Mouse (Mus musculus): ENCODE data around the gene Epha1. TPM values are rescaled to one million over a fixed set of nuclear protein-coding genes. Genes with fewer than 3 reads are reported as not detected.

Gene Epha1
- polyA plus RNA-seq, 1 experiment from 2014 or later, result 1.4 TPM

GRCm38 (mm10) chr6:42370630-42371363, 2.3 kb downstream of the Epha1 start:
- DNase-seq (ENCODE audit: low spot score) (no peak), ATAC-seq (replicated peaks; ENCODE audit: low FRiP score) (no peak)
- Histone ChIP-seq H3K27me3 (replicated peaks; ENCODE audit: control insufficient read depth, insufficient read depth, low read length) (no peaks in the 10 kb centered on the region), H3K9me3 (ENCODE audit: control insufficient read depth, low read length) (no peaks in the 10 kb centered on the region), H3K4me2 (no peak overlapping the region), H3K36me3 (ENCODE audit: control insufficient read depth, insufficient read depth, low read length) (no peaks in the 10 kb centered on the region), H3K4me1 (replicated peaks; ENCODE audit: control insufficient read depth, insufficient read depth, low read length) (no peaks in the 10 kb centered on the region), H3K4me3 (ENCODE audit: low read depth, low read length) (no peak overlapping the region), H3K9ac (ENCODE audit: low read depth, low read length) (no peak overlapping the region), H3K27ac (ENCODE audit: low read depth, low read length) (no peak overlapping the region)
- WGBS, result 50% methylated on average over 4 of the region's 4 CpGs

GRCm38 (mm10) chr6:42369870-42370269, 3.2 kb downstream of the Epha1 start:
- Histone ChIP-seq H3K9ac (ENCODE audit: low read depth, low read length) (no peak overlapping the region), H3K27me3 (replicated peaks; ENCODE audit: control insufficient read depth, insufficient read depth, low read length) (no peaks in the 10 kb centered on the region), H3K9me3 (ENCODE audit: control insufficient read depth, low read length) (no peaks in the 10 kb centered on the region), H3K4me2 (no peak overlapping the region), H3K4me1 (replicated peaks; ENCODE audit: control insufficient read depth, insufficient read depth, low read length) (no peaks in the 10 kb centered on the region), H3K36me3 (ENCODE audit: control insufficient read depth, insufficient read depth, low read length) (no peaks in the 10 kb centered on the region), H3K4me3 (ENCODE audit: low read depth, low read length) (no peak overlapping the region), H3K27ac (ENCODE audit: low read depth, low read length) (no peak overlapping the region)
- WGBS, result 31% methylated on average over 3 of the region's 3 CpGs
- no peak for DNase-seq (ENCODE audit: low spot score)
- no peak for ATAC-seq (replicated peaks; ENCODE audit: low FRiP score)

GRCm38 (mm10) chr6:42365215-42365614, 7.9 kb downstream of the Epha1 start:
- DNase-seq (ENCODE audit: low spot score) (no peak), ATAC-seq (replicated peaks; ENCODE audit: low FRiP score) (no peak)
- H3K36me3 ChIP-seq (ENCODE audit: control insufficient read depth, insufficient read depth, low read length), result 0 out of 2 replicates have a peak, but pooled peaks cover 3% of the 10 kb centered on the region
- H3K4me1 ChIP-seq (replicated peaks; ENCODE audit: control insufficient read depth, insufficient read depth, low read length), result peaks cover 6% of the 10 kb centered on the region; the same call in 1 of the 2 replicates
- no peaks in the 10 kb centered on the region for H3K27me3 ChIP-seq (replicated peaks; ENCODE audit: control insufficient read depth, insufficient read depth, low read length)
- H3K27ac ChIP-seq (ENCODE audit: low read depth, low read length), result no peak overlapping the region
- no peak overlapping the region for H3K9ac ChIP-seq (ENCODE audit: low read depth, low read length)
- H3K4me3 ChIP-seq (ENCODE audit: low read depth, low read length), result no peak overlapping the region
- H3K4me2 ChIP-seq, result no peak overlapping the region
- H3K9me3 ChIP-seq (ENCODE audit: control insufficient read depth, low read length), result no peaks in the 10 kb centered on the region
- 82% methylated on average over 6 of the region's 6 CpGs for WGBS

GRCm38 (mm10) chr6:42364607-42365006, 8.5 kb downstream of the Epha1 start:
- no peak overlapping the region for H3K9ac ChIP-seq (ENCODE audit: low read depth, low read length)
- 87% methylated on average over 15 of the region's 15 CpGs for WGBS
- DNase-seq (ENCODE audit: low spot score) (no peak), ATAC-seq (replicated peaks; ENCODE audit: low FRiP score) (no peak)
- H3K9me3 ChIP-seq (ENCODE audit: control insufficient read depth, low read length), result no peaks in the 10 kb centered on the region
- H3K4me1 ChIP-seq (replicated peaks; ENCODE audit: control insufficient read depth, insufficient read depth, low read length), result peaks cover 6% of the 10 kb centered on the region; the same call in 1 of the 2 replicates
- H3K4me2 ChIP-seq, result no peak overlapping the region
- H3K36me3 ChIP-seq (ENCODE audit: control insufficient read depth, insufficient read depth, low read length), result 0 out of 2 replicates have a peak, but pooled peaks cover 3% of the 10 kb centered on the region
- H3K27me3 ChIP-seq (replicated peaks; ENCODE audit: control insufficient read depth, insufficient read depth, low read length), result no peaks in the 10 kb centered on the region
- H3K27ac ChIP-seq (ENCODE audit: low read depth, low read length), result no peak overlapping the region
- no peak overlapping the region for H3K4me3 ChIP-seq (ENCODE audit: low read depth, low read length)

GRCm38 (mm10) chr6:42364066-42364465, 9.0 kb downstream of the Epha1 start:
- Histone ChIP-seq H3K4me1 (replicated peaks; ENCODE audit: control insufficient read depth, insufficient read depth, low read length) (peaks cover 6% of the 10 kb centered on the region; the same call in 1 of the 2 replicates), H3K27me3 (replicated peaks; ENCODE audit: control insufficient read depth, insufficient read depth, low read length) (no peaks in the 10 kb centered on the region), H3K9me3 (ENCODE audit: control insufficient read depth, low read length) (no peaks in the 10 kb centered on the region), H3K4me2 (no peak overlapping the region), H3K27ac (ENCODE audit: low read depth, low read length) (no peak overlapping the region), H3K9ac (ENCODE audit: low read depth, low read length) (no peak overlapping the region), H3K36me3 (ENCODE audit: control insufficient read depth, insufficient read depth, low read length) (0 out of 2 replicates have a peak, but pooled peaks cover 3% of the 10 kb centered on the region), H3K4me3 (ENCODE audit: low read depth, low read length) (no peak overlapping the region)
- no peak for ATAC-seq (replicated peaks; ENCODE audit: low FRiP score)
- no peak for DNase-seq (ENCODE audit: low spot score)
- WGBS, result 73% methylated on average over 4 of the region's 4 CpGs

- no peaks in the 10 kb centered on the region for H3K9me3 ChIP-seq (ENCODE audit: control insufficient read depth, low read length)
- peaks cover 5% of the 10 kb centered on the region; the same call in 1 of the 2 replicates for H3K36me3 ChIP-seq (ENCODE audit: control insufficient read depth, insufficient read depth, low read length)
- no peak overlapping the region for H3K4me2 ChIP-seq
- no peak for ATAC-seq (replicated peaks; ENCODE audit: low FRiP score)
- no peak for DNase-seq (ENCODE audit: low spot score)
- 38% methylated on average over 3 of the region's 3 CpGs for WGBS
- no peak overlapping the region for H3K4me3 ChIP-seq (ENCODE audit: low read depth, low read length)
- peaks cover 8% of the 10 kb centered on the region; the same call in 1 of the 2 replicates for H3K4me1 ChIP-seq (replicated peaks; ENCODE audit: control insufficient read depth, insufficient read depth, low read length)
- no peak overlapping the region for H3K27ac ChIP-seq (ENCODE audit: low read depth, low read length)
- no peaks in the 10 kb centered on the region for H3K27me3 ChIP-seq (replicated peaks; ENCODE audit: control insufficient read depth, insufficient read depth, low read length)
- no peak overlapping the region for H3K9ac ChIP-seq (ENCODE audit: low read depth, low read length)
Observed at GRCm38 (mm10) chr6:42362974-42363373, 10.1 kb downstream of the Epha1 start.

- peak; percentile 33; the same call in 1 of the 2 replicates for ATAC-seq (replicated peaks; ENCODE audit: low FRiP score)
- Histone ChIP-seq H3K4me1 (replicated peaks; ENCODE audit: control insufficient read depth, insufficient read depth, low read length) (peaks cover 10% of the 10 kb centered on the region; the same call in 1 of the 2 replicates), H3K27me3 (replicated peaks; ENCODE audit: control insufficient read depth, insufficient read depth, low read length) (no peaks in the 10 kb centered on the region), H3K27ac (ENCODE audit: low read depth, low read length) (no peak overlapping the region), H3K9me3 (ENCODE audit: control insufficient read depth, low read length) (no peaks in the 10 kb centered on the region), H3K4me3 (ENCODE audit: low read depth, low read length) (no peak overlapping the region), H3K36me3 (ENCODE audit: control insufficient read depth, insufficient read depth, low read length) (peaks cover 8% of the 10 kb centered on the region; the same call in 1 of the 2 replicates), H3K4me2 (no peak overlapping the region), H3K9ac (ENCODE audit: low read depth, low read length) (no peak overlapping the region)
- no peak for DNase-seq (ENCODE audit: low spot score)
- 78% methylated on average over 1 of the region's 1 CpGs for WGBS
Observed at GRCm38 (mm10) chr6:42362497-42362896, 10.6 kb downstream of the Epha1 start.

- no peak overlapping the region for H3K9ac ChIP-seq (ENCODE audit: low read depth, low read length)
- no peak overlapping the region for H3K27ac ChIP-seq (ENCODE audit: low read depth, low read length)
- no peak for DNase-seq (ENCODE audit: low spot score)
Observed at GRCm38 (mm10) chr6:42362074-42362473, 11.0 kb downstream of the Epha1 start.

More at GRCm38 (mm10) chr6:42362074-42362473, 11.0 kb downstream of the Epha1 start:
- no peak overlapping the region for H3K4me2 ChIP-seq
- no peaks in the 10 kb centered on the region for H3K27me3 ChIP-seq (replicated peaks; ENCODE audit: control insufficient read depth, insufficient read depth, low read length)
- peaks cover 10% of the 10 kb centered on the region; the same call in 1 of the 2 replicates for H3K4me1 ChIP-seq (replicated peaks; ENCODE audit: control insufficient read depth, insufficient read depth, low read length)
- H3K36me3 ChIP-seq (ENCODE audit: control insufficient read depth, insufficient read depth, low read length), result peaks cover 9% of the 10 kb centered on the region; the same call in 1 of the 2 replicates
- H3K4me3 ChIP-seq (ENCODE audit: low read depth, low read length), result no peak overlapping the region
- ATAC-seq (replicated peaks; ENCODE audit: low FRiP score), result no peak
- 62% methylated on average over 1 of the region's 1 CpGs for WGBS
- H3K9me3 ChIP-seq (ENCODE audit: control insufficient read depth, low read length), result no peaks in the 10 kb centered on the region

Measured in liver, embryonic 11.5 days (tissue).